ENCODE assay signal across 22 mouse cellular contexts in the genomic region with DNA sequence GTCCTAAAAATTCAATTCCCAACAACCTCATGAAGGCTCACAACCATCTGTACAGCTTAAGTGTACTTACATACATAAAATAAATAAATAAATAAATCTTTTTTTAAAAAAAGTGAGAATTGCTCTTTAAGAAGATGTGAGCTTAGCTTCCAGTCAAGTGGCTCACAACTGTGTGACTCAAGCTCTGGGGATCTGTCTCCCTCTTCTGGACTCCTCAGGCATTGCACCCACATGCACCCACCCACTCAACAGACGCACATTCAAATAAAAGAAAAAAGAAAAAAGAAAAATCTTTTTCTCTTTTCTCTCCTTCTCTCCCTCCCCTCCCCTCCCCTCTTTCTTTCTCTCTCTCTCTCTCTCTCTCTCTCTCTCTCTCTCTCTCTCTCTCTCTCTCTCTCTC. TPM values are rescaled to one million over a fixed set of nuclear protein-coding genes. Genes with fewer than 3 reads are reported as not detected.
DNase-seq lines count a peak whose midpoint lies in the region; ATAC-seq and TF ChIP-seq lines count a peak whose summit lies in the region.
"Had no signal": no experiment of that assay in that cellular context is flagged by ENCODE, and none has a peak within 500 bp of the region (broad histone marks: within the 10 kb centered on the region; RNA-seq: fewer than 3 reads in every experiment).

No protein-coding gene starts in this region.

- TF ChIP-seq CTCF in hindbrain, postnatal 0 days (IDR thresholded peaks at IDR 0.05; ENCODE audit: low read depth), result peak; percentile 17
- peak; percentile 56; the same call in 1 of the 2 replicates for TF ChIP-seq CTCF in testis, adult 2 months (IDR thresholded peaks at IDR 0.05; ENCODE audit: control insufficient read depth, insufficient read depth, insufficient replicate concordance, low read depth, low read length)

- no peak for DNase-seq in hindbrain, postnatal 0 days (ENCODE audit: low spot score)
- DNase-seq in testis, postnatal 10 days (ENCODE audit: low spot score), result no peak
- DNase-seq in ZHBTc4 (ENCODE audit: low read depth, low spot score), result peak; percentile 81
- DNase-seq in right cerebral cortex, postnatal 10 days (ENCODE audit: low spot score in 2 of 2), result no peak
- no peak for DNase-seq in cerebellum, postnatal 4 days (ENCODE audit: low spot score in 2 of 2)
- DNase-seq in kidney, adult 9 months, result no peak
- DNase-seq: cerebellum, adult 2 months; forebrain, postnatal 0 days; heart, postnatal 4 days; kidney, postnatal 14 days; lung, postnatal 14 days had no signal

- H3K4me1 ChIP-seq in hindbrain, postnatal 0 days (ENCODE audit: insufficient read depth, low read length), result no peaks in the 10 kb centered on the region
- no peaks in the 10 kb centered on the region for H3K4me1 ChIP-seq in hindbrain, embryonic 16.5 days (ENCODE audit: control insufficient read depth, insufficient read depth, low read depth, low read length)
- 0 out of 2 replicates have a peak, but pooled peaks cover 2% of the 10 kb centered on the region for H3K4me1 ChIP-seq in testis, adult 2 months (ENCODE audit: control insufficient read depth, insufficient read depth, low read length)
- H3K4me1 ChIP-seq: midbrain, embryonic 12.5 days; stomach, embryonic 15.5 days had no signal

- H3K36me3 ChIP-seq in hindbrain, postnatal 0 days (ENCODE audit: insufficient read depth, low read length), result no peaks in the 10 kb centered on the region
- no peaks in the 10 kb centered on the region for H3K36me3 ChIP-seq in hindbrain, embryonic 16.5 days (ENCODE audit: control insufficient read depth, insufficient read depth, low read length)
- H3K36me3 ChIP-seq in testis, adult 2 months (ENCODE audit: control insufficient read depth, insufficient read depth, low read length), result no peaks in the 10 kb centered on the region
- H3K36me3 ChIP-seq: heart, embryonic 10.5 days; midbrain, embryonic 12.5 days; stomach, embryonic 15.5 days had no signal

- no peak overlapping the region for H3K27ac ChIP-seq in hindbrain, postnatal 0 days
- H3K27ac ChIP-seq in hindbrain, embryonic 16.5 days (ENCODE audit: low read depth, low read length), result no peak overlapping the region
- no peak overlapping the region for H3K27ac ChIP-seq in testis, adult 2 months (ENCODE audit: control insufficient read depth, insufficient read depth, low read depth, low read length)
- H3K27ac ChIP-seq: heart, embryonic 10.5 days; midbrain, embryonic 12.5 days; stomach, embryonic 15.5 days had no signal

- no peak overlapping the region for H3K9ac ChIP-seq in hindbrain, postnatal 0 days (replicated peaks; ENCODE audit: low read length)
- H3K9ac ChIP-seq in hindbrain, embryonic 16.5 days (ENCODE audit: low read depth, low read length), result no peak overlapping the region
- H3K9ac ChIP-seq: forebrain, postnatal 0 days; midbrain, embryonic 12.5 days; stomach, embryonic 15.5 days had no signal

- no peak for TF ChIP-seq POLR2A in testis, adult 2 months (IDR thresholded peaks at IDR 0.05; ENCODE audit: control insufficient read depth, low read depth, low read length)

- H3K4me2 ChIP-seq in hindbrain, postnatal 0 days (ENCODE audit: low read depth, low read length), result no peak overlapping the region
- no peak overlapping the region for H3K4me2 ChIP-seq in hindbrain, embryonic 16.5 days (ENCODE audit: low read length)
- H3K4me2 ChIP-seq: midbrain, embryonic 12.5 days; stomach, embryonic 15.5 days had no signal

- no peak for ATAC-seq in hindbrain, postnatal 0 days
- no peak for ATAC-seq in hindbrain, embryonic 16.5 days
- ATAC-seq: forebrain, postnatal 0 days had no signal

- no peak overlapping the region for H3K4me3 ChIP-seq in hindbrain, postnatal 0 days (ENCODE audit: low read length)
- H3K4me3 ChIP-seq in hindbrain, embryonic 16.5 days (ENCODE audit: low read length), result no peak overlapping the region
- no peak overlapping the region for H3K4me3 ChIP-seq in testis, adult 2 months (ENCODE audit: control insufficient read depth, low read depth, low read length)
- H3K4me3 ChIP-seq: erythroblast, embryonic 14.5 days; heart, embryonic 10.5 days; midbrain, embryonic 12.5 days; stomach, embryonic 15.5 days had no signal

- H3K27me3 ChIP-seq in hindbrain, postnatal 0 days (ENCODE audit: insufficient read depth, low read length), result no peaks in the 10 kb centered on the region
- no peaks in the 10 kb centered on the region for H3K27me3 ChIP-seq in hindbrain, embryonic 16.5 days (replicated peaks; ENCODE audit: control insufficient read depth, insufficient read depth, low read length)
- no peaks in the 10 kb centered on the region for H3K27me3 ChIP-seq in testis, adult 2 months (ENCODE audit: control insufficient read depth, insufficient read depth, low read length)
- H3K27me3 ChIP-seq: midbrain, embryonic 12.5 days; stomach, embryonic 15.5 days had no signal

- WGBS in hindbrain, postnatal 0 days, result 100% methylated on average over 1 of the region's 1 CpGs
- 80% methylated on average over 1 of the region's 1 CpGs for WGBS in hindbrain, embryonic 16.5 days

- H3K9me3 ChIP-seq in hindbrain, postnatal 0 days (ENCODE audit: low read length), result no peaks in the 10 kb centered on the region
- no peaks in the 10 kb centered on the region for H3K9me3 ChIP-seq in hindbrain, embryonic 16.5 days (ENCODE audit: control insufficient read depth, low read length)
- H3K9me3 ChIP-seq: heart, embryonic 10.5 days; midbrain, embryonic 12.5 days; stomach, embryonic 15.5 days had no signal

RNA-seq across cellular contexts. Expression of a gene that starts 4.2 kb away (rescaled TPM):
- total RNA-seq in hindbrain, postnatal 0 days (2014; rRNA removed), result 0.31 and 0.50 TPM in 2 replicates
- polyA plus RNA-seq in hindbrain, postnatal 0 days (2015; fragmentation: Nextera tagmentation; extraction: Ambion mirVana), result 0.43 and 0.58 TPM in 2 replicates
- 0.66 and 0.96 TPM in 2 replicates for polyA plus RNA-seq in hindbrain, embryonic 16.5 days (2015; fragmentation: Nextera tagmentation; extraction: Ambion mirVana)
- 0.05 and 0.07 TPM in 2 replicates for polyA plus RNA-seq in testis, adult 2 months (2012; rRNA removed)
- total RNA-seq: gastrocnemius, adult 8-10 months; layer of hippocampus, postnatal 25 days had no signal
- polyA plus RNA-seq: neural tube, embryonic 11.5 days had no signal

RNA-seq across cellular contexts. Expression of a gene that starts 13.7 kb away (rescaled TPM):
- 0.26 TPM in 1 of 2 replicates, not detected in the other for total RNA-seq in hindbrain, postnatal 0 days (2014; rRNA removed)
- 0.42 and 0.90 TPM in 2 replicates for polyA plus RNA-seq in hindbrain, postnatal 0 days (2015; fragmentation: Nextera tagmentation; extraction: Ambion mirVana)
- polyA plus RNA-seq in hindbrain, embryonic 16.5 days (2015; fragmentation: Nextera tagmentation; extraction: Ambion mirVana), result 0.19 and 0.86 TPM in 2 replicates
- polyA plus RNA-seq in testis, adult 2 months (2012; rRNA removed), result 0.07 TPM in 1 of 2 replicates, not detected in the other
- total RNA-seq: forebrain, postnatal 0 days; gastrocnemius, adult 8-10 months; heart, postnatal 4 days; layer of hippocampus, postnatal 25 days had no signal
- polyA plus RNA-seq: cerebellum, adult 2 months; erythroblast, embryonic 14.5 days; intestine, embryonic 14.5 days; limb, embryonic 14.5 days; midbrain, embryonic 12.5 days; neural tube, embryonic 11.5 days; stomach, embryonic 15.5 days had no signal

RNA-seq across cellular contexts. Expression of a gene that starts 30.7 kb away (rescaled TPM):
- 0.58 and 1.2 TPM in 2 replicates for total RNA-seq in hindbrain, postnatal 0 days (2014; rRNA removed)
- polyA plus RNA-seq in hindbrain, postnatal 0 days (2015; fragmentation: Nextera tagmentation; extraction: Ambion mirVana), result 0.61 and 0.64 TPM in 2 replicates
- 0.65 and 0.70 TPM in 2 replicates for polyA plus RNA-seq in hindbrain, embryonic 16.5 days (2015; fragmentation: Nextera tagmentation; extraction: Ambion mirVana)
- 0.09 and 0.32 TPM in 2 replicates for polyA plus RNA-seq in testis, adult 2 months (2012; rRNA removed)
- polyA plus RNA-seq: erythroblast, embryonic 14.5 days had no signal

RNA-seq across cellular contexts. Expression of a gene that starts 32.0 kb away (rescaled TPM):
- total RNA-seq in hindbrain, postnatal 0 days (2014; rRNA removed), result 0.43 and 1.3 TPM in 2 replicates
- 0.24 and 0.45 TPM in 2 replicates for polyA plus RNA-seq in hindbrain, postnatal 0 days (2015; fragmentation: Nextera tagmentation; extraction: Ambion mirVana)
- polyA plus RNA-seq in hindbrain, embryonic 16.5 days (2015; fragmentation: Nextera tagmentation; extraction: Ambion mirVana), result 0.19 and 0.43 TPM in 2 replicates
- polyA plus RNA-seq in testis, adult 2 months (2012; rRNA removed), result 0.23 and 0.36 TPM in 2 replicates
- polyA plus RNA-seq: erythroblast, embryonic 14.5 days; heart, embryonic 10.5 days; neural tube, embryonic 11.5 days had no signal
